Mouse (Mus musculus): ENCODE data around the gene Dera. TPM values are rescaled to one million over a fixed set of nuclear protein-coding genes. Genes with fewer than 3 reads are reported as not detected.
A peak's percentile ranks its signal among the peaks of the same experiment; 100 is the strongest.

Dera gene
- polyA plus RNA-seq, 1 experiment from 2014 or later: 87.3 TPM

DNA sequence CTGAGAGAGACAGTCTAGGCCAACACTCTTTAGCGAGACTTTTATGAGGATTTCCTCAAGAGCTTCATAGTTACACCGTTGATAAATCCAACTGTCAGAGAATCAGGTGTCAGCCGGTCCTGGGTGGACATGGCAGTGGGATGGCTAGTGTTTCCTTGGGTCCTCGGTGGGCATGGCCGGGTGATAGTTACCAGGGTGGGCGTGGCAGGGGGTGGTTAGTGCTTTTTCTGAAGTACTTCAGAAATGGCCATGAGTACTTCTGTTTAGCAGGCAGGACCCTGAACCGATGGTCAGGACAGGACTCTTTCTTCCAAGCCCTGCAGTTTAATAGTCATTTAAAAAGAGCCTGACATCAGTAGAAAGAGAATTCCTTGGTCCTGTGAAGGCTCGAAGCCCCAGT, 52.5 kb downstream of the Dera start:
- Histone ChIP-seq H3K9ac (ENCODE audit: low read depth, low read length) (no peak overlapping the region), H3K4me3 (ENCODE audit: low read depth, low read length) (no peak overlapping the region), H3K4me2 (no peak overlapping the region), H3K27me3 (replicated peaks; ENCODE audit: control insufficient read depth, insufficient read depth, low read length) (no peaks in the 10 kb centered on the region), H3K36me3 (ENCODE audit: control insufficient read depth, insufficient read depth, low read length) (peaks cover 3% of the 10 kb centered on the region; the same call in 1 of the 2 replicates), H3K4me1 (replicated peaks; ENCODE audit: control insufficient read depth, insufficient read depth, low read length) (no peaks in the 10 kb centered on the region), H3K27ac (ENCODE audit: low read depth, low read length) (no peak overlapping the region), H3K9me3 (ENCODE audit: control insufficient read depth, low read length) (no peaks in the 10 kb centered on the region)
- WGBS: 88% methylated on average over 8 of the region's 8 CpGs
- ATAC-seq (replicated peaks; ENCODE audit: low FRiP score): no peak
- no peak for DNase-seq (ENCODE audit: low spot score)

GRCm38 (mm10) chr6:137807296-137807695, 53.0 kb downstream of the Dera start:
- no peaks in the 10 kb centered on the region for H3K4me1 ChIP-seq (replicated peaks; ENCODE audit: control insufficient read depth, insufficient read depth, low read length)
- H3K9me3 ChIP-seq (ENCODE audit: control insufficient read depth, low read length): no peaks in the 10 kb centered on the region
- DNase-seq (ENCODE audit: low spot score) (no peak), ATAC-seq (replicated peaks; ENCODE audit: low FRiP score) (no peak)
- 91% methylated on average over 6 of the region's 6 CpGs for WGBS
- no peak overlapping the region for H3K4me3 ChIP-seq (ENCODE audit: low read depth, low read length)
- no peaks in the 10 kb centered on the region for H3K27me3 ChIP-seq (replicated peaks; ENCODE audit: control insufficient read depth, insufficient read depth, low read length)
- no peak overlapping the region for H3K9ac ChIP-seq (ENCODE audit: low read depth, low read length)
- peaks cover 3% of the 10 kb centered on the region; the same call in 1 of the 2 replicates for H3K36me3 ChIP-seq (ENCODE audit: control insufficient read depth, insufficient read depth, low read length)
- no peak overlapping the region for H3K27ac ChIP-seq (ENCODE audit: low read depth, low read length)
- H3K4me2 ChIP-seq: no peak overlapping the region

DNA sequence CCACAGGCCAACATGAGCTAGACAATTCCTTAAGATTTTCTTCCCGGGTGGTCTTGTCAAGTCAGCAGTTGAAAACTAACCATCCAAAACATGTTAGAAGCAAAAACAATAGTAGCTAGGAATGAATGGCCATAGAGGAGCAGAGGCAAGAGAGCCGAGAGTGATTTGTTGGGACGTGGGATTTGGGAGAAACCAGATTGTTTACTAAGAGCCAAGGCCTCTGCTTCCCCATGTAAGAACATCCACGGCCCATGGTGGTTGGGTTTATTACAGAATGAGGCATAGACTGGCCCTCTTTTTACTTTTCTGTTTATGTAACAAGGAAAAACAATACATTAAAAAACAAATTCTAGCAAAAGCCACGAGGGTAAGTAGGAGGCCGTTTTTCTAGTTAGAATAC, 54.4 kb downstream of the Dera start:
- no peak overlapping the region for H3K27ac ChIP-seq (ENCODE audit: low read depth, low read length)
- no peak overlapping the region for H3K4me2 ChIP-seq
- no peaks in the 10 kb centered on the region for H3K4me1 ChIP-seq (replicated peaks; ENCODE audit: control insufficient read depth, insufficient read depth, low read length)
- H3K27me3 ChIP-seq (replicated peaks; ENCODE audit: control insufficient read depth, insufficient read depth, low read length): no peaks in the 10 kb centered on the region
- H3K4me3 ChIP-seq (ENCODE audit: low read depth, low read length): no peak overlapping the region
- no peak overlapping the region for H3K9ac ChIP-seq (ENCODE audit: low read depth, low read length)
- no peak for ATAC-seq (replicated peaks; ENCODE audit: low FRiP score)
- 92% methylated on average over 6 of the region's 6 CpGs for WGBS
- H3K36me3 ChIP-seq (ENCODE audit: control insufficient read depth, insufficient read depth, low read length): no peaks in the 10 kb centered on the region; the same call in 1 of the 2 replicates
- no peaks in the 10 kb centered on the region for H3K9me3 ChIP-seq (ENCODE audit: control insufficient read depth, low read length)
- no peak for DNase-seq (ENCODE audit: low spot score)

GRCm38 (mm10) chr6:137810136-137810535, 55.8 kb downstream of the Dera start:
- no peak overlapping the region for H3K4me2 ChIP-seq
- no peaks in the 10 kb centered on the region for H3K9me3 ChIP-seq (ENCODE audit: control insufficient read depth, low read length)
- no peak overlapping the region for H3K4me3 ChIP-seq (ENCODE audit: low read depth, low read length)
- no peaks in the 10 kb centered on the region for H3K27me3 ChIP-seq (replicated peaks; ENCODE audit: control insufficient read depth, insufficient read depth, low read length)
- no peaks in the 10 kb centered on the region; the same call in 1 of the 2 replicates for H3K36me3 ChIP-seq (ENCODE audit: control insufficient read depth, insufficient read depth, low read length)
- ATAC-seq (replicated peaks; ENCODE audit: low FRiP score) (no peak), DNase-seq (ENCODE audit: low spot score) (no peak)
- 74% methylated on average over 5 of the region's 5 CpGs for WGBS
- H3K4me1 ChIP-seq (replicated peaks; ENCODE audit: control insufficient read depth, insufficient read depth, low read length): no peaks in the 10 kb centered on the region
- H3K27ac ChIP-seq (ENCODE audit: low read depth, low read length): no peak overlapping the region
- H3K9ac ChIP-seq (ENCODE audit: low read depth, low read length): no peak overlapping the region

DNA sequence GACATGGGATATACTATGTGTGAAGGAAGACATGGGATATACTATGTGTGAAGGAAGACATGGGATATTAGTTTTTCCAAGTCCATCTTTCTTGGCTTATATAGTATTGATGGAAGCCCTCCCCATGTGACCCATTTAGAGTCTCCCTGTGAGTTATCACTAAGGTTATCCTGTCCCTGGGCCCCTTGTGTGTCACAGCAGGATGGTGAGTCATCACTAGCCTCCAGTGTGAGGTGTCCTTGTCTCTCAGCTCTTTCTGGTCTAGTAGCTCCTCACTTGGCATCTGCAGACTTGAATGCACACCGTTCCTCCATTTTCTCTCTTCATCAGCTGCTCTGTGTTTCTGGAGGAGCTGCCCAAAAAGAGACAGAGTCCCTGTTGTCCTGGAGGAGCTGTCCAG, 59.7 kb downstream of the Dera start:
- Histone ChIP-seq H3K4me2 (no peak overlapping the region), H3K27ac (ENCODE audit: low read depth, low read length) (no peak overlapping the region), H3K9me3 (ENCODE audit: control insufficient read depth, low read length) (no peaks in the 10 kb centered on the region), H3K36me3 (ENCODE audit: control insufficient read depth, insufficient read depth, low read length) (no peaks in the 10 kb centered on the region; the same call in 1 of the 2 replicates), H3K9ac (ENCODE audit: low read depth, low read length) (no peak overlapping the region), H3K27me3 (replicated peaks; ENCODE audit: control insufficient read depth, insufficient read depth, low read length) (no peaks in the 10 kb centered on the region), H3K4me1 (replicated peaks; ENCODE audit: control insufficient read depth, insufficient read depth, low read length) (no peaks in the 10 kb centered on the region), H3K4me3 (ENCODE audit: low read depth, low read length) (no peak overlapping the region)
- peak; percentile 48; the same call in 1 of the 2 replicates for ATAC-seq (replicated peaks; ENCODE audit: low FRiP score)
- WGBS: 96% methylated on average over 1 of the region's 1 CpGs
- DNase-seq (ENCODE audit: low spot score): no peak

GRCm38 (mm10) chr6:137816508-137816907, 62.2 kb downstream of the Dera start:
- no peak for DNase-seq (ENCODE audit: low spot score)
- H3K9me3 ChIP-seq (ENCODE audit: control insufficient read depth, low read length): no peaks in the 10 kb centered on the region
- no peak for ATAC-seq (replicated peaks; ENCODE audit: low FRiP score)
- 74% methylated on average over 9 of the region's 9 CpGs for WGBS
- no peaks in the 10 kb centered on the region for H3K27me3 ChIP-seq (replicated peaks; ENCODE audit: control insufficient read depth, insufficient read depth, low read length)
- H3K4me3 ChIP-seq (ENCODE audit: low read depth, low read length): no peak overlapping the region
- H3K4me2 ChIP-seq: no peak overlapping the region
- H3K4me1 ChIP-seq (replicated peaks; ENCODE audit: control insufficient read depth, insufficient read depth, low read length): no peaks in the 10 kb centered on the region
- no peak overlapping the region for H3K9ac ChIP-seq (ENCODE audit: low read depth, low read length)
- no peak overlapping the region for H3K27ac ChIP-seq (ENCODE audit: low read depth, low read length)
- no peaks in the 10 kb centered on the region; the same call in 1 of the 2 replicates for H3K36me3 ChIP-seq (ENCODE audit: control insufficient read depth, insufficient read depth, low read length)

DNA sequence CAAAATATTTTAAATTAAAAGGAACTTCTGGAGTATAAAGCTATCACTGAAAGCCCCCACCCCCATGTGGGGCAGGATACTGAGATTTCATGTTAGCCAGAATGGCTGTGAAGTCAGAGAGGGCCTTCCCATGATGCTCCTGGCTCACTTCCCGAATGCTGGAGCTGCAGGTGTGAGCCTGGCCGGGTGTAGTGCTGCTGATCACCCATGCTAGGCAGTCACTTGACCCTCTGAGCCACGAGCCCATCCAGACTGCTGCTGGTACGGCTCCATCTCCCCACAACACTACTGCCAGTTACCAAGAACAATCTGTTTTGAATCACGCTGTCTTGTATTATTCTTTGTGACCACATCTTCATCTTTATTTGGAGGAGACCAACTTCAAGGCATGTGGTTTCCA, 68.2 kb downstream of the Dera start:
- 89% methylated on average over 5 of the region's 5 CpGs for WGBS
- Histone ChIP-seq H3K9me3 (ENCODE audit: control insufficient read depth, low read length) (no peaks in the 10 kb centered on the region), H3K4me2 (no peak overlapping the region), H3K36me3 (ENCODE audit: control insufficient read depth, insufficient read depth, low read length) (no peaks in the 10 kb centered on the region), H3K9ac (ENCODE audit: low read depth, low read length) (no peak overlapping the region), H3K4me1 (replicated peaks; ENCODE audit: control insufficient read depth, insufficient read depth, low read length) (no peaks in the 10 kb centered on the region), H3K27me3 (replicated peaks; ENCODE audit: control insufficient read depth, insufficient read depth, low read length) (no peaks in the 10 kb centered on the region), H3K4me3 (ENCODE audit: low read depth, low read length) (no peak overlapping the region), H3K27ac (ENCODE audit: low read depth, low read length) (no peak overlapping the region)
- no peak for ATAC-seq (replicated peaks; ENCODE audit: low FRiP score)
- no peak for DNase-seq (ENCODE audit: low spot score)

GRCm38 (mm10) chr6:137824046-137825021, 70.0 kb downstream of the Dera start:
- H3K4me3 ChIP-seq (ENCODE audit: low read depth, low read length): no peak overlapping the region
- H3K4me1 ChIP-seq (replicated peaks; ENCODE audit: control insufficient read depth, insufficient read depth, low read length): no peaks in the 10 kb centered on the region
- no peak overlapping the region for H3K27ac ChIP-seq (ENCODE audit: low read depth, low read length)
- 90% methylated on average over 7 of the region's 7 CpGs for WGBS
- ATAC-seq (replicated peaks; ENCODE audit: low FRiP score) (no peak), DNase-seq (ENCODE audit: low spot score) (no peak)
- no peaks in the 10 kb centered on the region for H3K27me3 ChIP-seq (replicated peaks; ENCODE audit: control insufficient read depth, insufficient read depth, low read length)
- no peak overlapping the region for H3K4me2 ChIP-seq
- no peaks in the 10 kb centered on the region for H3K9me3 ChIP-seq (ENCODE audit: control insufficient read depth, low read length)
- H3K9ac ChIP-seq (ENCODE audit: low read depth, low read length): no peak overlapping the region
- H3K36me3 ChIP-seq (ENCODE audit: control insufficient read depth, insufficient read depth, low read length): no peaks in the 10 kb centered on the region

All from liver, embryonic 11.5 days (tissue).